Mouse (Mus musculus) MEL (cell line): ENCODE results near the gene Clip4. TPM values are rescaled to one million over a fixed set of nuclear protein-coding genes. Genes with fewer than 3 reads are reported as not detected.

Source experiments
- DNase-seq: peaks from one replicate; pipeline ENCODE4 v3.0.0; 2011; ENCODE audit warnings: low read depth, low spot score
- H3K27ac ChIP-seq: 2 replicates; pipeline ENCODE4 v1.5.1; 2012; ENCODE audit warnings: low read depth, mild to moderate bottlenecking, control low read depth, low read length, moderate library complexity; ENCODE audit not compliant: control insufficient read depth
- H3K27me3 ChIP-seq, 2 experiments: fragments of 150-350 bp in 1 of 2; sonication (generic) in 1 of 2; 2 replicates each; pipeline ENCODE4 v1.6.1; 2012; ENCODE audit warnings: low read length in 2 of 2, mild to moderate bottlenecking in 2 of 2, improper control_type of control experiment in 1 of 2, moderate library complexity in 1 of 2; ENCODE audit not compliant: insufficient read depth in 2 of 2, control insufficient read depth in 1 of 2
- H3K36me3 ChIP-seq, 2 experiments: 2 replicates each; pipeline ENCODE4 v1.6.1; 2012 to 2014; ENCODE audit warnings: low read length in 2 of 2, improper control_type of control experiment in 1 of 2, inconsistent platforms in 1 of 2, mild to moderate bottlenecking in 1 of 2; ENCODE audit not compliant: insufficient read depth in 2 of 2, control insufficient read depth in 1 of 2
- H3K4me1 ChIP-seq, 2 experiments: fragments of 150-350 bp in 1 of 2; sonication (generic) in 1 of 2; 2 replicates each; pipeline ENCODE4 v1.6.1; 2012; ENCODE audit warnings: low read length in 2 of 2, improper control_type of control experiment in 1 of 2, mild to moderate bottlenecking in 1 of 2; ENCODE audit not compliant: insufficient read depth in 2 of 2, control insufficient read depth in 1 of 2
- H3K4me3 ChIP-seq, 2 experiments: fragments of 150-350 bp in 1 of 2; sonication (generic) in 1 of 2; 2 replicates each; pipeline ENCODE4 v1.5.1; 2012; ENCODE audit warnings: low read depth in 2 of 2, low read length in 2 of 2, mild to moderate bottlenecking in 2 of 2, moderate library complexity in 2 of 2, control low read depth in 1 of 2, improper control_type of control experiment in 1 of 2; ENCODE audit not compliant: control insufficient read depth in 1 of 2, insufficient read depth in 1 of 2
- H3K79me2 ChIP-seq: 2 replicates; pipeline ENCODE4 v1.6.1; 2012; ENCODE audit warnings: mild to moderate bottlenecking, low read length, moderate library complexity; ENCODE audit not compliant: control insufficient read depth, poor library complexity, insufficient read depth
- H3K9ac ChIP-seq: 2 replicates; pipeline ENCODE4 v1.6.1; 2012; ENCODE audit warnings: low read depth, mild to moderate bottlenecking, control low read depth, low read length, moderate library complexity; ENCODE audit not compliant: control insufficient read depth, poor library complexity, severe bottlenecking
- H3K9me3 ChIP-seq: fragments of 150-350 bp; sonication (generic); replicated peaks from 2 replicates; pipeline ENCODE4 v1.6.1; 2012; ENCODE audit warnings: mild to moderate bottlenecking, low read length, improper control_type of control experiment, moderate library complexity; ENCODE audit not compliant: insufficient read depth
- BHLHE40 ChIP-seq: IDR thresholded peaks from 2 replicates; pipeline ENCODE4 v1.6.1; 2012; ENCODE audit warnings: low read depth, mild to moderate bottlenecking, inconsistent platforms, low read length, improper control_type of control experiment, borderline replicate concordance
- CHD1 ChIP-seq: IDR thresholded peaks from 2 replicates; pipeline ENCODE4 v1.6.1; 2012; ENCODE audit warnings: low read depth, mild to moderate bottlenecking, inconsistent platforms, low read length, improper control_type of control experiment
- ETS1 ChIP-seq: IDR thresholded peaks from 2 replicates; pipeline ENCODE4 v1.6.1; 2012; ENCODE audit warnings: low read depth, mild to moderate bottlenecking, inconsistent platforms, low read length, improper control_type of control experiment, moderate library complexity
- GABPA ChIP-seq: IDR thresholded peaks from 2 replicates; pipeline ENCODE4 v1.6.1; 2012; ENCODE audit warnings: low read depth, mild to moderate bottlenecking, inconsistent platforms, low read length, improper control_type of control experiment, moderate library complexity
- HCFC1 ChIP-seq: IDR thresholded peaks from 2 replicates; pipeline ENCODE4 v1.6.1; 2012; ENCODE audit warnings: low read depth, mild to moderate bottlenecking, inconsistent platforms, low read length, improper control_type of control experiment, moderate library complexity
- JUND ChIP-seq: IDR thresholded peaks from 2 replicates; pipeline ENCODE4 v1.6.1; 2011; ENCODE audit warnings: low read depth, mild to moderate bottlenecking, improper control_type of control experiment, low read length
- KAT2A ChIP-seq: conservative IDR thresholded peaks from 2 replicates; pipeline ENCODE4 v1.6.1; 2012; ENCODE audit warnings: low read depth, low read length, improper control_type of control experiment, inconsistent platforms
- MAX ChIP-seq: IDR thresholded peaks from 2 replicates; pipeline ENCODE4 v1.6.1; 2011; ENCODE audit warnings: low read length, improper control_type of control experiment
- MAZ ChIP-seq: IDR thresholded peaks from 2 replicates; pipeline ENCODE4 v1.6.1; 2012; ENCODE audit warnings: low read depth, mild to moderate bottlenecking, inconsistent platforms, low read length, improper control_type of control experiment
- NRF1 ChIP-seq: IDR thresholded peaks from 2 replicates; pipeline ENCODE4 v1.6.1; 2014; ENCODE audit warnings: low read depth, mild to moderate bottlenecking, inconsistent platforms, low read length, improper control_type of control experiment, moderate library complexity; ENCODE audit not compliant: poor library complexity, insufficient read depth, severe bottlenecking
- POLR2AphosphoS5 ChIP-seq: IDR thresholded peaks from 2 replicates; pipeline ENCODE4 v1.6.1; 2012; ENCODE audit warnings: low read depth, borderline replicate concordance, mild to moderate bottlenecking, inconsistent platforms, low read length, moderate library complexity, mixed read lengths
- RAD21 ChIP-seq: IDR thresholded peaks from 2 replicates; pipeline ENCODE4 v1.6.1; 2011; ENCODE audit warnings: mild to moderate bottlenecking, low read depth, low read length, improper control_type of control experiment
- SIN3A ChIP-seq: IDR thresholded peaks from 2 replicates; pipeline ENCODE4 v1.6.1; 2012; ENCODE audit warnings: low read length, improper control_type of control experiment, inconsistent platforms
- TCF12 ChIP-seq: IDR thresholded peaks from 2 replicates; pipeline ENCODE4 v1.6.1; 2014; ENCODE audit warnings: low read depth, mild to moderate bottlenecking, inconsistent platforms, low read length, improper control_type of control experiment, moderate library complexity
- USF1 ChIP-seq: IDR thresholded peaks from 2 replicates; pipeline ENCODE4 v1.6.1; 2014; ENCODE audit warnings: low read depth, mild to moderate bottlenecking, inconsistent platforms, low read length, improper control_type of control experiment, moderate library complexity
- ZC3H11A ChIP-seq: IDR thresholded peaks from 2 replicates; pipeline ENCODE4 v1.6.1; 2012; ENCODE audit warnings: low read depth, mild to moderate bottlenecking, inconsistent platforms, low read length, improper control_type of control experiment
- ZNF384 ChIP-seq: IDR thresholded peaks from 2 replicates; pipeline ENCODE4 v1.6.1; 2012; ENCODE audit warnings: low read depth, mild to moderate bottlenecking, inconsistent platforms, low read length, improper control_type of control experiment
- polyA plus RNA-seq, 2 experiments: library from polyadenylated mRNA; stranded (reverse) in 1 of 2; unstranded in 1 of 2; fragments of >175 nt in 1 of 2; fragments of >200 nt in 1 of 2; gene quantifications; 2 replicates each; pipeline versions ENCODE4 v1.2.1 to v1.2.4; 2012; ENCODE audit warnings: low replicate concordance in 2 of 2, low read depth in 1 of 2; ENCODE audit not compliant: insufficient read length in 2 of 2, insufficient read depth in 1 of 2, missing spikeins in 1 of 2
- total RNA-seq: library from RNA; depleted of rRNA; stranded (reverse); fragments of 300-350 nt; gene quantifications from 2 replicates; pipeline ENCODE4 v1.2.3, GENCODE M21; 2012

Gene Clip4
- total and polyA plus RNA-seq, 3 experiments, result not detected

DNA sequence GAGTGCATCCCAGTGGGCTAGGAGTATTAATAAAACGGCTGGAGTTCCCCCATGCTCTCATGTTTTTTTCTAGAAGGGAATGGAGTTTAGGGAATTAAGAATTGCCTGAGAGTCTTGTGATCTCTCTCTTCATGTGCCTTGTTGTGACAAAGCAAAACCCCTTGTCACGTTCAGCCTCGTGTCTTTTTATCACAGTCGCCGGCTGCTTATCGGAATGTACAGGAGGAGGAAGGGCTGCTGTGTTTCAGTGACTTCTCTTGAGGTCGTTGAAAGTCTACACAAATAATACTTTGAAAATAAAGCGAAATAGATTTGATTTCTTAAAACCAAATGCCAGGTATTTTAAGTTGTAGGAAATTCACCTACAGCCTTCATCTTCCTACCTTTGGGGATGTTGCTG, 95.8 kb downstream of the Clip4 start:
- Histone ChIP-seq H3K36me3 (no peaks in the 10 kb centered on the region), H3K79me2 (no peaks in the 10 kb centered on the region), H3K27ac (no peak overlapping the region), H3K4me3 (no peak overlapping the region), H3K9ac (no peak overlapping the region), H3K9me3 (no peaks in the 10 kb centered on the region), H3K4me1 (no peaks in the 10 kb centered on the region), H3K27me3 (no peaks in the 10 kb centered on the region)
- TF ChIP-seq RAD21 (no peak), GABPA (no peak), NRF1 (no peak), POLR2AphosphoS5 (no peak)
- no peak for DNase-seq

DNA sequence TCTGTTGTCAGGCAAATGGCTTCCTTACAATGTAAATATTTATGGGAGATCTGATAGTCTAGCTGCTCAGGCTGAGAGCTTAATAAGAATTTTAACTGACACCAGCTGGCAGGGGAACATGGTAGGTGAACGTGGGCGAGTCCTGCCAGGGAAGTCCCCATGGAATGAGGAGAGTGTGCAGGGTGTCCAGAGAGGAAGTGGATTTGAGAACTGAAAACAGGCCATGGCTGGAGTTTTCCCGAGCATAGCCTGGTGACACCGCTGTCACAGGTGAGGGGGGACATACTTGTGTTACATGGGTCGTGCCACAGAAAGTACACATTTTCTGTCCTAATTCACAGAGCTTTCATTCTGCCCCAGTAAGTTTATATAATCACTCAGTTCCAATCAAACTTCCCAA, 97.2 kb downstream of the Clip4 start:
- TF ChIP-seq SIN3A (no peak), HCFC1 (no peak), JUND (no peak), KAT2A (no peak), ZC3H11A (no peak), GABPA (no peak), MAX (no peak), TCF12 (no peak), BHLHE40 (no peak), MAZ (no peak), RAD21 (no peak), ETS1 (no peak), ZNF384 (no peak), CHD1 (no peak), USF1 (no peak)
- Histone ChIP-seq H3K9me3 (no peaks in the 10 kb centered on the region), H3K4me1 (no peaks in the 10 kb centered on the region)

More for the DNA sequence above, 97.2 kb downstream of the Clip4 start:
- no peaks in the 10 kb centered on the region for H3K27me3 ChIP-seq
- H3K4me3 ChIP-seq, result no peak overlapping the region
- H3K27ac ChIP-seq, result no peak overlapping the region
- DNase-seq, result no peak
- no peaks in the 10 kb centered on the region for H3K36me3 ChIP-seq
- no peak overlapping the region for H3K9ac ChIP-seq
- no peaks in the 10 kb centered on the region for H3K79me2 ChIP-seq
